Mouse (Mus musculus): ENCODE measurements around the gene Inka1. TPM values are rescaled to one million over a fixed set of nuclear protein-coding genes. Genes with fewer than 3 reads are reported as not detected.

Inka1 gene
- total and polyA plus RNA-seq, 3 experiments = 60.7 to 65.3 TPM; not detected in 1

- Histone ChIP-seq H3K36me3 (ENCODE audit: control insufficient read depth in 1 of 2, insufficient read depth in 2 of 2, low read length in 2 of 2) (peaks cover 2 to 55% of the 10 kb centered on the region in 2 experiments), H3K27ac (ENCODE audit: control insufficient read depth, low read depth, low read length) (no peak overlapping the region), H3K79me2 (ENCODE audit: control insufficient read depth, insufficient read depth, low read length, poor library complexity) (peaks cover 37% of the 10 kb centered on the region), H3K4me3 (ENCODE audit: control insufficient read depth in 1 of 2, insufficient read depth in 1 of 2, low read depth in 2 of 2, low read length in 2 of 2) (no peak overlapping the region), H3K27me3 (ENCODE audit: control insufficient read depth in 1 of 2, insufficient read depth in 2 of 2, low read length in 2 of 2) (no peaks in the 10 kb centered on the region), H3K9ac (ENCODE audit: control insufficient read depth, low read depth, low read length, poor library complexity, severe bottlenecking) (no peak overlapping the region), H3K4me1 (ENCODE audit: control insufficient read depth in 1 of 2, insufficient read depth in 2 of 2, low read length in 2 of 2) (peaks cover 27 to 77% of the 10 kb centered on the region in 2 experiments), H3K9me3 (replicated peaks; ENCODE audit: insufficient read depth, low read length) (no peaks in the 10 kb centered on the region)
- TF ChIP-seq ZKSCAN1 (IDR thresholded peaks at IDR 0.05; ENCODE audit: low read depth, low read length) (no peak), USF1 (IDR thresholded peaks at IDR 0.05; ENCODE audit: low read depth, low read length) (no peak), ELF1 (IDR thresholded peaks at IDR 0.05; ENCODE audit: low read depth, low read length) (no peak), MEF2A (IDR thresholded peaks at IDR 0.05; ENCODE audit: extremely low read depth, insufficient replicate concordance, low read depth, low read length, poor library complexity, severe bottlenecking) (no peak), GABPA (IDR thresholded peaks at IDR 0.05; ENCODE audit: low read depth, low read length) (no peak)
- DNase-seq (ENCODE audit: low read depth, low spot score) = no peak
Observed at GRCm38 (mm10) chr9:107978815-107979214, 6.9 kb downstream of the Inka1 start.

- Histone ChIP-seq H3K9me3 (replicated peaks; ENCODE audit: insufficient read depth, low read length) (no peaks in the 10 kb centered on the region), H3K9ac (ENCODE audit: control insufficient read depth, low read depth, low read length, poor library complexity, severe bottlenecking) (peak within 1 kb of the TSS; percentile 65), H3K4me1 (ENCODE audit: control insufficient read depth in 1 of 2, insufficient read depth in 2 of 2, low read length in 2 of 2) (peaks cover 31 to 77% of the 10 kb centered on the region in 2 experiments), H3K79me2 (ENCODE audit: control insufficient read depth, insufficient read depth, low read length, poor library complexity) (peaks cover 21% of the 10 kb centered on the region), H3K27me3 (ENCODE audit: control insufficient read depth in 1 of 2, insufficient read depth in 2 of 2, low read length in 2 of 2) (no peaks in the 10 kb centered on the region), H3K4me3 (ENCODE audit: control insufficient read depth in 1 of 2, insufficient read depth in 1 of 2, low read depth in 2 of 2, low read length in 2 of 2) (peak within 1 kb of the TSS; percentile 71), H3K27ac (ENCODE audit: control insufficient read depth, low read depth, low read length) (peak within 1 kb of the TSS; percentile 100), H3K36me3 (ENCODE audit: control insufficient read depth in 1 of 2, insufficient read depth in 2 of 2, low read length in 2 of 2) (peaks cover 0 to 53% of the 10 kb centered on the region in 2 experiments; a peak in 3 of 4 replicates)
- DNase-seq (ENCODE audit: low read depth, low spot score) = peak; percentile 97
- TF ChIP-seq MXI1 (IDR thresholded peaks at IDR 0.05; ENCODE audit: low read depth, low read length) = peak; percentile 81
- no peak for TF ChIP-seq SMC3 (IDR thresholded peaks at IDR 0.05; ENCODE audit: low read depth, low read length)
- no peak for TF ChIP-seq ZC3H11A (IDR thresholded peaks at IDR 0.05; ENCODE audit: low read depth, low read length)
- peak; percentile 95 for TF ChIP-seq TCF12 (IDR thresholded peaks at IDR 0.05; ENCODE audit: low read depth, low read length)
- peak; percentile 32; the same call in 1 of the 2 replicates for TF ChIP-seq ZNF384 (IDR thresholded peaks at IDR 0.05; ENCODE audit: low read depth, low read length)
- TF ChIP-seq KAT2A (conservative IDR thresholded peaks at IDR 0.05; ENCODE audit: low read depth, low read length) = no peak; the same call in 1 of the 2 replicates
- TF ChIP-seq MAFK (IDR thresholded peaks at IDR 0.05; ENCODE audit: borderline replicate concordance, low read depth, low read length) = no peak; the same call in 1 of the 2 replicates
- no peak for TF ChIP-seq USF2 (IDR thresholded peaks at IDR 0.05; ENCODE audit: borderline replicate concordance in 1 of 2, insufficient read depth in 1 of 2, low read depth in 1 of 2, low read length in 2 of 2)
- no peak for TF ChIP-seq POLR2AphosphoS2 (IDR thresholded peaks at IDR 0.05; ENCODE audit: low read length)
- no peak for TF ChIP-seq ZKSCAN1 (IDR thresholded peaks at IDR 0.05; ENCODE audit: low read depth, low read length)
- peak; percentile 59; the same call in 1 of the 2 replicates for TF ChIP-seq ZMIZ1 (IDR thresholded peaks at IDR 0.05; ENCODE audit: low read depth, low read length)
- peak; percentile 65 for TF ChIP-seq ELF1 (IDR thresholded peaks at IDR 0.05; ENCODE audit: low read depth, low read length)
- no peak for TF ChIP-seq MEF2A (IDR thresholded peaks at IDR 0.05; ENCODE audit: extremely low read depth, insufficient replicate concordance, low read depth, low read length, poor library complexity, severe bottlenecking)
- TF ChIP-seq TBP (IDR thresholded peaks at IDR 0.05; ENCODE audit: low read depth, low read length) = peak; percentile 48; the same call in 1 of the 2 replicates
- no peak for TF ChIP-seq UBTF (IDR thresholded peaks at IDR 0.05; ENCODE audit: borderline replicate concordance, insufficient read depth, low read depth, low read length)
- peak; percentile 97 for TF ChIP-seq SIN3A (IDR thresholded peaks at IDR 0.05; ENCODE audit: low read length)
- TF ChIP-seq NRF1 (IDR thresholded peaks at IDR 0.05; ENCODE audit: insufficient read depth, low read depth, low read length, poor library complexity, severe bottlenecking) = no peak; the same call in 1 of the 2 replicates
- peak; percentile 75 for TF ChIP-seq MAZ (IDR thresholded peaks at IDR 0.05; ENCODE audit: low read depth, low read length)
- TF ChIP-seq USF1 (IDR thresholded peaks at IDR 0.05; ENCODE audit: low read depth, low read length) = no peak
- no peak for TF ChIP-seq POLR2AphosphoS5 (IDR thresholded peaks at IDR 0.05; ENCODE audit: borderline replicate concordance, low read depth, low read length)
- no peak; the same call in 1 of the 2 replicates for TF ChIP-seq HCFC1 (IDR thresholded peaks at IDR 0.05; ENCODE audit: low read depth, low read length)
- TF ChIP-seq CTCF (IDR thresholded peaks at IDR 0.05 in 2 of 3, conservative IDR thresholded peaks at IDR 0.05 in 1 of 3; ENCODE audit: control insufficient read depth in 1 of 3, insufficient read depth in 1 of 3, low read depth in 2 of 3, low read length in 3 of 3, poor library complexity in 1 of 3, severe bottlenecking in 1 of 3) = no peak
- peak; percentile 64; the same call in 1 of the 2 replicates for TF ChIP-seq MYB (IDR thresholded peaks at IDR 0.05; ENCODE audit: low read depth, low read length)
- peak; percentile 83 for TF ChIP-seq RCOR1 (IDR thresholded peaks at IDR 0.05; ENCODE audit: low read depth, low read length)
- TF ChIP-seq NELFE (IDR thresholded peaks at IDR 0.05; ENCODE audit: low read depth, low read length) = no peak; the same call in 1 of the 2 replicates
Observed at GRCm38 (mm10) chr9:107975399-107976386, 10.0 kb downstream of the Inka1 start, which contains the start of gene Uba7. Gene Uba7, plus strand, starts transcription at chr9:107975505.
